Mouse (Mus musculus): ENCODE results near the gene Fmn2.

Fmn2 gene

DNA sequence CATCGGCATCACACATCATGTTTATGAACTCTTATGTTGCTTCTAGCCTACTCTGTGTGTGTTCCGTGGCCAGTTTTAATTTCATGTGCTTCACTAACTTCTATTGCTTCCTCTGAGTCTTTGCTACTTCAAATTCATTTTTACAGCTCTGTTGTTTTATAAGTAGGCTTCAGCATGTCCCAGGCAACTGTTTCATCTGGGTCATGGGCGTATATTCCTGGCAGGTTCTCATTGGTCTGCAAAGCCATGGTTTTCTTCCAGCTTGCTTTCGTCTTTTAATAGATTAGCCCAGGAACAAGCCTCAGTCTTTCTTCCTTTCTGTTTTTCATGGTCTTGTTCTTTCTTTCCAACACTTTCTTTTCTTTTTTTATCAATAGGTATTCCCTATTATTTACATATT is 279.4 kb downstream of the Fmn2 start:
- DNase-seq (ENCODE audit: low read depth, low spot score): no peak

DNA sequence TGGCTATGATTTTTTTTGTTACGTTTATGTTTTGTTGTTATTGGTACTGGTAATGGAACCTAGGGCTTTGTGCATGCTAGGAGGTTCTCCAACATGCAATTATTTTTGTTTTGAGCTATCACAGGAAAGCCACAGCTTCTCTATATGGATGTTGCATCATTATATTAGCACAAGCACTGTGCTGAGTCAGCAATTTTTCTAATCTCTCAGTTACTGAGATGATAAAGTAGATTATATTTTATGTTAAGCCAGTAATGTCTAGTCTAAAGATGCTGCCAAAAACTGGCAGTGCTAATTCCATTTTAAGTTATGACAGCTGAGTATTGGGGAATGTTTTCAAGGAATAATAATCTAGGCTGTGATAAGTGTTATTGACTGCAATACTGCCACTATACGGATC is 287.0 kb downstream of the Fmn2 start:
- DNase-seq (ENCODE audit: low read depth, low spot score): no peak

DNA sequence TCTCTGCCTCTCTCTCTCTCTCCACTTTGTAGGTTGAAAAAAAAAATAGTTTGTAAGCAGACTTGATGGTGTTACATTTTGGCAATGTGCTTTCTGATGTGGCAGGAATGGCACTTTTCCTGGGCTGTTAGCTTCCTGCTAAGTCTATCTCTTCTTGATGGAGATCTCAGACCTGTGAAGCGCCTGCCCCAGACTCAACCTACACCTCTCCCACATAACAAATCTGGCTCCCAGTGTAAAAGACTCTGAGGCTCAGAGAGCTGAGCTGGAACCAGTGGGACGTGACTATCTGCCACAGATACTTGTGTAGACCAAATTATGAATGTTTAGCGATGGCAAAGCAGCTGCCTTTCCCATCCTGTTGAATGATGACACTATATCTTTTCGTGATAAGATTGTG is 310.2 kb downstream of the Fmn2 start:
- no peak for DNase-seq (ENCODE audit: low read depth, low spot score)

- DNase-seq (ENCODE audit: low read depth, low spot score): no peak
Measured at GRCm38 (mm10) chr1:174826562-174826961, 324.9 kb downstream of the Fmn2 start.

DNA sequence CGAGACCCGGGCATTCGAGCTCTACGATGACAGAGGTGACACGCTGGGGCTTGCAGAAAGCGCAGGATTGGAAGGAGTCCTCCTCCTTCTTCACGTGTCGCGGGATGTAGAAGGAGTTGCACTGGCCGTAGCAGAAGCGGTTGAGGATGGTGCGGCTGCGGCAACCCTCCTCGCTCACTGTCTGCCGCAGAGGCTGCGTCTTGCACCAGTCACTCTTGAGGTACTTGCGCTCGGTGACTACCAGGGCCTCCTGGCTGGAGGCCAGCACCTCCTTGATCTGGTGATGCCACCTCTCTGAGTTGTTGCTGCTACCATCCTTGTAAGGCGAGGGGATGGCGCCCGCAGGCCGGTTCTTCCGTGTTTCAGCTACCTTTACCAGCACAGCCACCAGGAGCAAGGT is 335.2 kb downstream of the Fmn2 start:
- DNase-seq (ENCODE audit: low read depth, low spot score): no peak

DNA sequence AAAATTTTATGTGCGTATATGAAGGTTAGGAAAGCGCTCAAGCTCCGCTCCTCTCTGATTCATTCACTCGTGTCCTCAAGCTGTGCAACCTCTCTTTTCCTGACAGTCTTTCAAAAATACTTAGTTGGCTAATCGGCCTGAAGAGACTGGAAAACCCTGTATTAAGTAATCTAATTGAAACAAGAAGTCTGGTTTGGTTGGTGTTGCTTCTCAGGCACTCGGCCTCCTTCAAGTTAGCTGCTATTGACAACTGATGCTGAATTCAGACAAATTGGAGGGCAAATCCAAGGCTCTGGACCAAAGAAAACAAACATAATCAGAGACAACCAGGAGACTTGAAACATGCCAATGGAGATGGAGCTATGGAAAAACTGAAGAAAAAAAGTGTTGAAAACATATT is 343.2 kb downstream of the Fmn2 start:
- no peak for DNase-seq (ENCODE audit: low read depth, low spot score)

DNA sequence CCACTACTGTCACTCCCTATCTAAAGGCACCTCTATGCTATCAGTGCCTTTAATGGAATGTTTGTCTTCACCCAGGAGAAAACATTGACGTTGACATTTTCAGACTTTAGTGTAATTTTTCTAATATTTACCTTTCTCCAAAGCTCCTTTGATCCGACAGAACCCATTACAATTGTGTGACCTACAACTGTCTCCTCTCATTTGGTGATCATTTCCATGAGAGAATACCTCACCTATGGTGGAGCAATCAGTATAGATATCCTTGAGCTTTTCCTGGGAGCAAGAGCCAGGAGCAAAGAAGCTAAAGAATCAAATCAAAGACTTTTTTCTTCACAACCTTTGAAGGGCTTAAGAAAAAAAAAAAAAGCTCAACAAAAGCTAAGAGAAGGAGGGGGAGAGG is 354.6 kb downstream of the Fmn2 start:
- no peak for DNase-seq (ENCODE audit: low read depth, low spot score)

- no peak for DNase-seq (ENCODE audit: low read depth, low spot score)
Measured at GRCm38 (mm10) chr1:174860407-174861118, 358.9 kb downstream of the Fmn2 start.

Data from CD4-positive helper T cell, adult 2 months (primary cell).